Mouse (Mus musculus): ENCODE data around the gene Hist1h2ad. TPM values are rescaled to one million over a fixed set of nuclear protein-coding genes. Genes with fewer than 3 reads are reported as not detected.

The Hist1h2ad gene
- polyA plus RNA-seq, 1 experiment from 2014 or later, result 1.1 TPM

DNA sequence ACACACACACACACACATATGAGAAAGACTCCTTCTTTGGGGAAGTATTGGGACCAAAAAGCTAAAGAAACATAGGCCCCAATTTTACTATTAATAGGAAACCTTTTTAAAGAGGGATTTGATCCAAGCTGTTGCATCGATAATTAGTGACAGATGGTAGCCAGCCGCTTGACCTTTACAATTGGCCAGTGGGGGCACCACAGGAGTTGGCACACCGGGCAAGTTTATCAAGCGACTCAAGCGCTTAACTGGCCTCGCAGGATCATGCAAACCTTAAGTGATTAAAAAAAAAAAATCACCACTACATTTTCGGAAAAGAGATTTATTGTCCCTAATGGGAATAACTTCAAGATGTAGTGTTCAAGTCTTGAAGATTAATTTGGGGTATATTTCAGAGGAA, 18.4 kb downstream of the Hist1h2ad start:
- WGBS, result 92% methylated on average over 7 of the region's 7 CpGs
- Histone ChIP-seq H3K9ac (no peak overlapping the region), H3K4me2 (no peak overlapping the region), H3K4me1 (replicated peaks) (peaks cover 12% of the 10 kb centered on the region; the same call in 1 of the 2 replicates), H3K4me3 (no peak overlapping the region), H3K36me3 (no peaks in the 10 kb centered on the region), H3K27me3 (replicated peaks) (no peaks in the 10 kb centered on the region), H3K27ac (ENCODE audit: poor library complexity, severe bottlenecking) (no peak overlapping the region), H3K9me3 (replicated peaks) (no peaks in the 10 kb centered on the region)
- ATAC-seq (ENCODE audit: insufficient number of reproducible peaks, low FRiP score), result no peak

DNA sequence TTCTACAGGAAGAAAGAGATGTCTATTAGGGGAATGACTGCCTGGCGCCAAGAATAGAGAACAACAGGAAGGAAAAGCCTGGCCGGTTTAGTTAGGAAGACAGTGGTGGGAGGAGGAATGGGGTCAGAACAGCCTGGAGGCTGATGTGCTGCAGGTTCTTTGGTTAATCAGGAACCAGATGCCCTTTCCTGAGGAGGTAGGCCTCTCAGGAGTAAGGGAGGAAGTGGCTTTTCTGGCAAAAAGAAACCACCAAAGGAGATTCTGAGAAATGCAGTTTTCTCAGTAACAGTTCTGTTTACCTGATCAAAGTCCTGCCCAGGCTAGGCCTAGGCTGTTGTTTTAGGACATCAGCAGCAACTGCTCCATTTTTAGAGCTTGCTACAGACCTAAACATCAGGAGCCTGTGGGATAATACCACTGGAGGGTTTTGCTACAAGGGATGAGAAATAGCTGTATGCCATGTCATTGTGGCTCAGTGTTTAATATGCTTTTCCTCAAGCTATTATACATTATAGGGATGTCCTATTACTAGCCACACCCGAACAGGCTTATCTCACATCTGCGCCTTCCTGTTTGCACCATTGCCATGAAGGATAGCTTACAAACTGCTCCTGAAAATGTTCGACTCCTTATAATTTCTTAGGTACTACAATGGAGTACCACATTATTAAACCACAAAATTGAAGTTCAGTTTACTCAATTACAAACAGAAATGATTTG, 19.0 kb downstream of the Hist1h2ad start:
- no peaks in the 10 kb centered on the region for H3K36me3 ChIP-seq
- no peak overlapping the region for H3K9ac ChIP-seq
- H3K27me3 ChIP-seq (replicated peaks), result no peaks in the 10 kb centered on the region
- peaks cover 12% of the 10 kb centered on the region; the same call in 1 of the 2 replicates for H3K4me1 ChIP-seq (replicated peaks)
- 63% methylated on average over 5 of the region's 5 CpGs for WGBS
- H3K9me3 ChIP-seq (replicated peaks), result no peaks in the 10 kb centered on the region
- H3K4me2 ChIP-seq, result no peak overlapping the region
- H3K4me3 ChIP-seq, result no peak overlapping the region
- no peak overlapping the region; the same call in 1 of the 2 replicates for H3K27ac ChIP-seq (ENCODE audit: poor library complexity, severe bottlenecking)
- ATAC-seq (ENCODE audit: insufficient number of reproducible peaks, low FRiP score), result no peak

DNA sequence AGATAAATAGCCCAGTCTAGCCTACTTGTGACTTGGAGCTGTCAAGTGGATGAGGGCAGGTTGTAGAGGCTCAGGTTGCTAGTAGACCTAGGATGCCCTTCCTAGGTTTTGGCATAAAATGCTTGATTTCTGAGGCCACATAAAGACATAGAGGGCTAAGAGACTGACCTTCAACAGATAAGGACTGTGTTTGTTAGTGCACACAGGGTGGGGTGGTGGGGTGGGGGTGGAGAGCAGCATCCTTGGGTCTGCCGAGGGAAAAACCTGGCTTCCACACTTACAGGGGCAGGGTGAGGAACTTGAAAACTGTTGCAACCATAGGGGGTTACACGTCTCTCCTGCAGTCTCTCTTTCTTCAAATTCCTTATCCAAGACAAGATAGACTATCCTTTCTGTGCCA, 21.0 kb downstream of the Hist1h2ad start:
- no peaks in the 10 kb centered on the region for H3K9me3 ChIP-seq (replicated peaks)
- no peak overlapping the region for H3K27ac ChIP-seq (ENCODE audit: poor library complexity, severe bottlenecking)
- WGBS, result 59% methylated on average over 2 of the region's 2 CpGs
- H3K9ac ChIP-seq, result no peak overlapping the region
- no peak for ATAC-seq (ENCODE audit: insufficient number of reproducible peaks, low FRiP score)
- peaks cover 12% of the 10 kb centered on the region; the same call in 1 of the 2 replicates for H3K4me1 ChIP-seq (replicated peaks)
- H3K36me3 ChIP-seq, result no peaks in the 10 kb centered on the region
- H3K4me3 ChIP-seq, result no peak overlapping the region
- no peak overlapping the region for H3K4me2 ChIP-seq
- no peaks in the 10 kb centered on the region for H3K27me3 ChIP-seq (replicated peaks)

DNA sequence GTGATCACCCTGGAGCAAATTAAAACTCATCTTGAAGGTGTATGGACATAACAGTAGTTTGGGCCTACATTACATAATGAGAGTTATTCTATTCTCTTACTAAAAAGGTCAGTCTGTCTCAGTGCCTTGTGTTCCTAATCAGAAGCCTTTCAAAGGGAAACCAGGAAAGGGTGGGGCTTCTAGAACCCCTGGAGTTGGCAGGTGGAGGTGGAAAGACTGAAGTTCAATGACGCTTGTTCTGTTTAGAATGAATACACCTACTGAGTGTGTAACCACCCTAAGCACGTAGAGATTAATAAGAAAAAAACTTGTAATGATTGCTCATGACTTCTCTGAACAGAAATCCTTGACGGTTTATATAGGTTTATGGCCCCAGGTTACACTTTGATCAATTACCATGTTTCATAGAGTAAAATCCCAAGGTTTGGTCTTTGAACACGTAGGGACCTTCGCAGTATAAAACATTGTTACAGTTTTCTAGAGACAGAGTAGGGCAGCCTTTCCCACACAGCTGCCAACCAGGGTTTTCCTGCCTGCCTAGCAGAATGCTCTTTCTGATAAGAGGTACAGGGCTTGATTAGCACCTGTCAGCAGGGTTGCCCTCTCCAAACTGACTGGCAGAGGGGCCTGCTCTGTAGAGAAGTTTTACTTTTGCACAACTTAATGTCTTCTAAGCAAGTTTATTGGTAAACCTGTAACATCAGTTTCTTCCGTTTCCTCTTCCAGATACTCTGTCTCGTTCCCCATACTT, 21.6 kb downstream of the Hist1h2ad start:
- no peak overlapping the region for H3K4me2 ChIP-seq
- no peaks in the 10 kb centered on the region for H3K9me3 ChIP-seq (replicated peaks)
- H3K9ac ChIP-seq, result no peak overlapping the region; the same call in 1 of the 2 replicates
- no peaks in the 10 kb centered on the region for H3K27me3 ChIP-seq (replicated peaks)
- H3K4me1 ChIP-seq (replicated peaks), result peaks cover 12% of the 10 kb centered on the region; the same call in 1 of the 2 replicates
- ATAC-seq (ENCODE audit: insufficient number of reproducible peaks, low FRiP score), result no peak
- 72% methylated on average over 7 of the region's 7 CpGs for WGBS
- no peak overlapping the region for H3K4me3 ChIP-seq
- H3K27ac ChIP-seq (ENCODE audit: poor library complexity, severe bottlenecking), result no peak overlapping the region
- no peaks in the 10 kb centered on the region for H3K36me3 ChIP-seq

DNA sequence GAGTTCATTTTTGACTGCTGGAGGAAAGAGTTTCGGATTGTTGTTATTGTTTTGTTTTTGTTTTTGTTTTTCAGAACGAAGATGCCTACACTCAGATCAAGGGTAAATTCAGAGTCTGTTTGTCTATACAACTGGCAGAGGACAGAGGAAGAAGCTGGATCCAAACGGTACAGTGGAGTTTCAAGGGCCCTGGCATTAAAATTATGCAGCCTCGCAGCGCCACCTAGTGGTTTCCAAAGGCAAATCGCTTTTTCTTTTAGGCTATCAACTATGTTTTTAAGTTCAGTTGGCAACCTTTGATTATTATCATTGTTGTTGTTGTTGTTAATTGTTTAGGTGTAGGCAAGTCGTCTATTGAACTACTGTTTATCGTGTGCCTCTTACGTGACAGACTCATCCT, 23.8 kb downstream of the Hist1h2ad start:
- Histone ChIP-seq H3K27me3 (replicated peaks) (no peaks in the 10 kb centered on the region), H3K4me3 (no peak overlapping the region), H3K27ac (ENCODE audit: poor library complexity, severe bottlenecking) (no peak overlapping the region), H3K4me1 (replicated peaks) (peaks cover 11% of the 10 kb centered on the region; the same call in 1 of the 2 replicates), H3K9me3 (replicated peaks) (0 out of 2 replicates have a peak, but pooled peaks cover 2% of the 10 kb centered on the region), H3K36me3 (no peaks in the 10 kb centered on the region), H3K9ac (no peak overlapping the region), H3K4me2 (no peak overlapping the region)
- no peak for ATAC-seq (ENCODE audit: insufficient number of reproducible peaks, low FRiP score)
- 6% methylated on average over 9 of the region's 9 CpGs for WGBS

DNA sequence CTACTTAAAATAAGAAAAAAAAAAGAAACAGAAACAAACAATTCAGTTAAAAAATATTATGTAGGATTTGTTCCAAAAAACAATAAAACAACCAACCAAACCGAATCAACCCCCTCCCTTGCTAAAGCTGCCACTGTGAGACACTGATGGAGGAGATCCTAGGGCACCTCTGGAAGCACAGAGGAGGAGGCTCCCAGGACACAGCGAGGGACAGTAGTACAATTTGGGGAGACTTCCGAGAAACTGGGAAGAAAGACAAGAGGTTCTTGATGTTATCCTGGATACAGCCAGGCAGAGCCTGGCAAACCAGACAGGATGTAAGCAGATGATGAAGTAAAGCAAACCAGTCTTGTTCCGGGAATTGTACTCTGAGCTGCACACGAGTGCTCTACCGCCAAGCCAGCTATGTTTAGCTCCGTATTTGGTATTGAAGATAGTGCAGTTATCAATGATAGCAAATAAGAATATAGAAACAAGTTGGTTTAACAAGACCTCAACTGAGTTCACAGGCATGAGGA, 29.1 kb downstream of the Hist1h2ad start:
- Histone ChIP-seq H3K4me3 (no peak overlapping the region), H3K9me3 (replicated peaks) (0 out of 2 replicates have a peak, but pooled peaks cover 2% of the 10 kb centered on the region)
- WGBS, result 47% methylated on average over 7 of the region's 7 CpGs

DNA sequence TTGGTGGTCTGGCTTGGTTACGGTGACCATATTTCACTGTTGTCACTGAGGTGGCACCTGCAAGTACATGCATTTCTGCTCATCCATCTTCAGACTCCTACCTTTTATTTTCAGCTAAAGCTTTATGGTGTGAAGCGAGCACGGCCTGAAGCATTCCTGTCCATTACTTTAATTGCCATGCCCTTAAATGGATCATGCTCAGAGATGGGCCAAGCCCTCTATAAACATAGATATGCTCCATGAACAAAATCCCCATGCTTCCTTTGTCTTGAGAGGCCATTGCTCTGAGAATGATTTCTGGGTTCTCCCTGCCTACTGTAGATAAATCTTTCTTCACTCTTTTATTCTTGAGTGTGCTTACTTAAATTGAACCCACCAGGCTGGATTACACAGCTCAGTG, 30.3 kb downstream of the Hist1h2ad start:
- no peak overlapping the region for H3K4me3 ChIP-seq
- no peak overlapping the region for H3K27ac ChIP-seq (ENCODE audit: poor library complexity, severe bottlenecking)
- H3K9me3 ChIP-seq (replicated peaks), result 0 out of 2 replicates have a peak, but pooled peaks cover 2% of the 10 kb centered on the region
- H3K36me3 ChIP-seq, result no peaks in the 10 kb centered on the region
- WGBS, result 85% methylated on average over 3 of the region's 3 CpGs
- H3K4me1 ChIP-seq (replicated peaks), result 0 out of 2 replicates have a peak, but pooled peaks cover 3% of the 10 kb centered on the region
- no peaks in the 10 kb centered on the region for H3K27me3 ChIP-seq (replicated peaks)
- H3K9ac ChIP-seq, result no peak overlapping the region
- ATAC-seq (ENCODE audit: insufficient number of reproducible peaks, low FRiP score), result no peak
- no peak overlapping the region for H3K4me2 ChIP-seq

More for the DNA sequence above, 29.1 kb downstream of the Hist1h2ad start:
- Histone ChIP-seq H3K4me1 (replicated peaks) (0 out of 2 replicates have a peak, but pooled peaks cover 3% of the 10 kb centered on the region), H3K27me3 (replicated peaks) (no peaks in the 10 kb centered on the region), H3K36me3 (no peaks in the 10 kb centered on the region), H3K27ac (ENCODE audit: poor library complexity, severe bottlenecking) (no peak overlapping the region), H3K4me2 (no peak overlapping the region), H3K9ac (no peak overlapping the region)
- ATAC-seq (ENCODE audit: insufficient number of reproducible peaks, low FRiP score), result no peak

DNA sequence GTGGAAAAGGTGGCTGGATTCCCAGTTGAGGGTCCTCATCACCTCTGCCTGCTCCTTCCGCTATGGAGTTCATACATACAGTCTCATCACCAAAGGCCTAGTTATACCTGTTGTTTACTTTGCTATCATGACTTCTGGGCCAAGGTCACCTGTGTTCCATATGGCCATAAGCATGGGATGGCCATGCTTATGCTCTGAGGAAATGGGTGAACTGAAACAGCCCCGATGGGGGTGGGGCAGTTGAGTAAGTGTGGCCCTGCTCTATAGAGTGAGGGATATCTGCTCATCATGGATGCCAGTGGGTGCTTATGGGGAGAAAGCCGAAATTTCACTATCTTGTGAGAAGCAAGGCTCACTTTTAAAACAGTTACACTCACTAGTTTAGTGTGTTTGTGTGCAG, 30.9 kb downstream of the Hist1h2ad start:
- 81% methylated on average over 3 of the region's 3 CpGs for WGBS
- Histone ChIP-seq H3K9me3 (replicated peaks) (0 out of 2 replicates have a peak, but pooled peaks cover 2% of the 10 kb centered on the region), H3K4me3 (no peak overlapping the region), H3K4me1 (replicated peaks) (0 out of 2 replicates have a peak, but pooled peaks cover 3% of the 10 kb centered on the region), H3K27me3 (replicated peaks) (no peaks in the 10 kb centered on the region), H3K27ac (ENCODE audit: poor library complexity, severe bottlenecking) (no peak overlapping the region), H3K4me2 (no peak overlapping the region), H3K9ac (no peak overlapping the region), H3K36me3 (no peaks in the 10 kb centered on the region)
- no peak for ATAC-seq (ENCODE audit: insufficient number of reproducible peaks, low FRiP score)

DNA sequence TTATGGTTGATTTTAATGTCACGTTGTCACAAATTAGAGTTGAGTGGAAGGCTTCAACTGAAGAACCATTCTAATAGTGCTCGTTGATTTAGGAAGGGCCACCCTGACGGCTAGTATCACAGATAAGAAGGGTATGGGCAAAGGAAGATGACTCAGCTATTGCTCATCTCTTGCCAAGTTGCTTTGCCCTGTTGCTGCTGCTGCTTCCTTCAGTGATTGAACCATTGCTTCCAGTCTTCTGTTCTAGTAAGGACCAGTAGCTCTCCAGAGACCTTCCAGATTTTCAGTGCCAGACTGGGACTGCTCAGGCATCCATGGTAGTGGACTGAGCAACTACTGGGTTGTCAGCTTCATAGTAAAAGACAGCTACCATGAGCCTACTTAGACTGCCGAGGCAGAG, 35.0 kb downstream of the Hist1h2ad start:
- Histone ChIP-seq H3K9ac (no peak overlapping the region), H3K4me1 (replicated peaks) (no peaks in the 10 kb centered on the region), H3K36me3 (no peaks in the 10 kb centered on the region), H3K4me3 (no peak overlapping the region), H3K27ac (ENCODE audit: poor library complexity, severe bottlenecking) (no peak overlapping the region), H3K4me2 (no peak overlapping the region), H3K27me3 (replicated peaks) (no peaks in the 10 kb centered on the region), H3K9me3 (replicated peaks) (no peaks in the 10 kb centered on the region)
- 57% methylated on average over 4 of the region's 4 CpGs for WGBS
- ATAC-seq (ENCODE audit: insufficient number of reproducible peaks, low FRiP score), result no peak

DNA sequence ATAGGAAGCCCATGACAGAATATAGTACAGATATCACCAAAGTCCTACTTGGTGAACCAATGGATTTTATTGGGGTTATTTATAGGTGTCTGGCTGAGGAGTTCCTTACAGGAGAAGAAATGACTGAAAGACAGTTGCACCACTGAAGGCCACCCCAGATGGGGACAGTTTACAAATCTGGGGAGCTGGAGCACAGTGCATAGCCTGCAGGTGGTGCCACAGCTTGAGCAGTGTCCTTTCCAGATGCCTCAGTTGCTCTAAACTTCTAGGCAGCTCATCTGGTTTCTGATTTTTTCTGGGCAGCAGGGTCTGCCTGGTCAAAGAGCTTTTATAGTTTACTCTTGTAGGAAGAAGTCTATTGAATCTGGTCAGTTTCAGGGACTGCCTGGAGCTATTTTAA, 35.7 kb downstream of the Hist1h2ad start:
- Histone ChIP-seq H3K4me1 (replicated peaks) (no peaks in the 10 kb centered on the region), H3K4me3 (no peak overlapping the region), H3K27me3 (replicated peaks) (no peaks in the 10 kb centered on the region), H3K27ac (ENCODE audit: poor library complexity, severe bottlenecking) (no peak overlapping the region), H3K9ac (no peak overlapping the region), H3K4me2 (no peak overlapping the region), H3K9me3 (replicated peaks) (no peaks in the 10 kb centered on the region), H3K36me3 (no peaks in the 10 kb centered on the region)
- no peak for ATAC-seq (ENCODE audit: insufficient number of reproducible peaks, low FRiP score)

DNA sequence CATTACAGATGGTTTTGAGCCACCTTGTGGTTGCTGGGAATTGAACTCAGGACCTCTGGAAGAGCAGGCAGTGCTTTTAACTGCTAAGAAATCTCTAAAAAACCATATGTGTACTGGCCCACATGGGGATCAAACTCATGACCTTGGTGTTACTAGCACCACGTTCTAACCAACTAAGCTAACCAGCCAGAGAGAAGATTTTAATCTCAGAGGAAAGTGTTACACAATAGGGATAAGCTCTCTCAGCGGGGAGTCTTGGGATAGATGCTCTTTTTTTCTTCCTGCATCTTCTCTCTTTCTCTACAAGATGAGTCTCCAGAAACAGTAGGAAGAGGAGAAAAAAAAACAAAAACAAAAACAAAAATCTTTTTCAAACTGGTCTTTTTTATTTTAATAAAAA, 36.2 kb downstream of the Hist1h2ad start:
- Histone ChIP-seq H3K9ac (no peak overlapping the region), H3K27ac (ENCODE audit: poor library complexity, severe bottlenecking) (no peak overlapping the region), H3K4me2 (no peak overlapping the region), H3K36me3 (no peaks in the 10 kb centered on the region), H3K4me1 (replicated peaks) (no peaks in the 10 kb centered on the region), H3K9me3 (replicated peaks) (no peaks in the 10 kb centered on the region), H3K27me3 (replicated peaks) (no peaks in the 10 kb centered on the region), H3K4me3 (no peak overlapping the region)
- 80% methylated on average over 2 of the region's 2 CpGs for WGBS
- ATAC-seq (ENCODE audit: insufficient number of reproducible peaks, low FRiP score), result no peak
